Mouse (Mus musculus) CH12.LX (cell line): ENCODE measurements at regions not wholly inside any gene's neighbourhood (a gene's known extent, or its start where the extent isn't known, plus 50 kb on each side); places are given as distances from the start of the nearest gene placed in this dataset.

Experiments used
- DNase-seq: peaks from one replicate; pipeline ENCODE4 v3.0.0-alpha.2; 2013; ENCODE audit errors: extremely low read depth
- H3K27ac ChIP-seq: 2 replicates; pipeline ENCODE4 v1.5.1; 2012; ENCODE audit warnings: low read depth, mild to moderate bottlenecking, control low read depth, moderate library complexity; ENCODE audit not compliant: insufficient read depth
- H3K27me3 ChIP-seq: replicated peaks from 2 replicates; pipeline ENCODE3; 2012; ENCODE audit warnings: inconsistent platforms
- H3K36me3 ChIP-seq, 2 experiments: replicated peaks in 1 of 2; 2 replicates each; pipeline versions ENCODE3 to v1.6.1; 2012; ENCODE audit warnings: inconsistent platforms in 1 of 2, low read length in 1 of 2, mild to moderate bottlenecking in 1 of 2, mixed read lengths in 1 of 2, moderate library complexity in 1 of 2; ENCODE audit not compliant: control insufficient read depth in 1 of 2, insufficient read depth in 1 of 2
- H3K4me1 ChIP-seq, 2 experiments: 2 replicates each; pipeline ENCODE4 v1.6.1; 2012; ENCODE audit warnings: inconsistent platforms in 1 of 2, moderate library complexity in 1 of 2; ENCODE audit not compliant: insufficient read depth in 2 of 2, control insufficient read depth in 1 of 2
- H3K4me2 ChIP-seq: 2 replicates; pipeline ENCODE4 v1.6.1; 2012; ENCODE audit warnings: low read depth, mild to moderate bottlenecking, control low read depth; ENCODE audit not compliant: poor library complexity, insufficient read depth, severe bottlenecking
- H3K4me3 ChIP-seq, 3 experiments: fragments of 150-350 bp in 1 of 3; sonication (generic) in 1 of 3; replicated peaks in 1 of 3; 2 replicates each; pipeline versions ENCODE3 to v1.5.1; 2011 to 2012; ENCODE audit warnings: low read depth in 2 of 3, low read length in 2 of 3, mild to moderate bottlenecking in 2 of 3, moderate library complexity in 2 of 3, control low read depth in 1 of 3, improper control_type of control experiment in 1 of 3, inconsistent platforms in 1 of 3, mixed read lengths in 1 of 3; ENCODE audit not compliant: poor library complexity in 1 of 3
- H3K79me2 ChIP-seq: replicated peaks from 2 replicates; pipeline ENCODE4 v1.6.1; 2012; ENCODE audit warnings: mild to moderate bottlenecking, moderate library complexity; ENCODE audit not compliant: control insufficient read depth, poor library complexity, insufficient read depth, severe bottlenecking; ENCODE audit errors: extremely low read depth
- H3K9ac ChIP-seq: 2 replicates; pipeline ENCODE4 v1.6.1; 2012; ENCODE audit warnings: low read depth, mild to moderate bottlenecking, control low read depth, moderate library complexity; ENCODE audit not compliant: insufficient read depth
- H3K9me3 ChIP-seq: replicated peaks from 2 replicates; pipeline ENCODE3; 2012; ENCODE audit warnings: low read length, inconsistent platforms, mixed read lengths
- BHLHE40 ChIP-seq: IDR thresholded peaks from 2 replicates; pipeline ENCODE4 v1.6.1; 2011; ENCODE audit warnings: mild to moderate bottlenecking, low read depth, low read length, improper control_type of control experiment
- CTCF ChIP-seq, 2 experiments: IDR thresholded peaks in 1 of 2; conservative IDR thresholded peaks in 1 of 2; 2 replicates each; pipeline ENCODE4 v1.5.1; 2011 to 2012; ENCODE audit warnings: low read depth in 2 of 2, low read length in 2 of 2, improper control_type of control experiment in 1 of 2, inconsistent platforms in 1 of 2, mild to moderate bottlenecking in 1 of 2, moderate library complexity in 1 of 2
- E2F4 ChIP-seq: IDR thresholded peaks from 2 replicates; pipeline ENCODE4 v1.6.1; 2011; ENCODE audit warnings: low read depth, low read length, improper control_type of control experiment; ENCODE audit not compliant: insufficient replicate concordance
- ELF1 ChIP-seq: IDR thresholded peaks from 2 replicates; pipeline ENCODE4 v1.6.1; 2014; ENCODE audit warnings: low read depth, mild to moderate bottlenecking, inconsistent platforms, low read length, improper control_type of control experiment
- ETS1 ChIP-seq: conservative IDR thresholded peaks from 2 replicates; pipeline ENCODE4 v1.6.1; 2012; ENCODE audit warnings: low read depth, mild to moderate bottlenecking, inconsistent platforms, low read length, improper control_type of control experiment, moderate library complexity
- GABPA ChIP-seq: IDR thresholded peaks from 2 replicates; pipeline ENCODE4 v1.6.1; 2012; ENCODE audit warnings: low read depth, low read length, improper control_type of control experiment, inconsistent platforms; ENCODE audit not compliant: insufficient replicate concordance
- JUN ChIP-seq: IDR thresholded peaks from 2 replicates; pipeline ENCODE4 v1.6.1; 2011; ENCODE audit warnings: low read depth, mild to moderate bottlenecking, low read length, improper control_type of control experiment, moderate library complexity; ENCODE audit not compliant: insufficient read depth
- KAT2A ChIP-seq: IDR thresholded peaks from 2 replicates; pipeline ENCODE4 v1.6.1; 2012; ENCODE audit warnings: low read length, improper control_type of control experiment, inconsistent platforms; ENCODE audit not compliant: insufficient replicate concordance
- MEF2A ChIP-seq: IDR thresholded peaks from 2 replicates; pipeline ENCODE4 v1.6.1; 2014; ENCODE audit warnings: low read depth, mild to moderate bottlenecking, inconsistent platforms, low read length, improper control_type of control experiment, borderline replicate concordance
- NELFE ChIP-seq: IDR thresholded peaks from 2 replicates; pipeline ENCODE4 v1.6.1; 2011; ENCODE audit warnings: low read depth, low read length, improper control_type of control experiment
- PAX5 ChIP-seq: IDR thresholded peaks from 2 replicates; pipeline ENCODE4 v1.6.1; 2012; ENCODE audit warnings: low read length, inconsistent platforms, mixed read lengths
- TBP ChIP-seq: conservative IDR thresholded peaks from 2 replicates; pipeline ENCODE4 v1.6.1; 2011; ENCODE audit warnings: low read depth, low read length, improper control_type of control experiment
- TCF12 ChIP-seq: IDR thresholded peaks from 2 replicates; pipeline ENCODE4 v1.6.1; 2014; ENCODE audit warnings: low read depth, mild to moderate bottlenecking, inconsistent platforms, low read length, improper control_type of control experiment
- UBTF ChIP-seq: IDR thresholded peaks from 2 replicates; pipeline ENCODE4 v1.6.1; 2012; ENCODE audit warnings: low read depth, mild to moderate bottlenecking, inconsistent platforms, low read length, improper control_type of control experiment, moderate library complexity
- ZC3H11A ChIP-seq: IDR thresholded peaks from 2 replicates; pipeline ENCODE4 v1.6.1; 2012; ENCODE audit warnings: low read depth, mild to moderate bottlenecking, inconsistent platforms, low read length, improper control_type of control experiment
- ZKSCAN1 ChIP-seq: IDR thresholded peaks from 2 replicates; pipeline ENCODE4 v1.6.1; 2012; ENCODE audit warnings: low read depth, inconsistent platforms, low read length, improper control_type of control experiment, borderline replicate concordance
- ZMIZ1 ChIP-seq: IDR thresholded peaks from 2 replicates; pipeline ENCODE4 v1.6.1; 2012; ENCODE audit warnings: low read depth, mild to moderate bottlenecking, inconsistent platforms, low read length, improper control_type of control experiment
- dilution Hi-C: fragments of 300-500 bp; cut with MboI; formaldehyde crosslinking; loops from 2 replicates; pipeline ENCODE4 v1.14.3; 2020; ENCODE audit warnings: low sequenced_read_pairs; ENCODE audit not compliant: extremely low pct_unique_long_range_greater_than_20kb, extremely low pct_ligation_motif_present
- in situ Hi-C: fragments of 300-500 bp; cut with MboI; formaldehyde crosslinking; loops from 3 replicates; pipeline ENCODE4 v1.14.3; 2019; ENCODE audit warnings: low sequenced_read_pairs, low pct_ligation_motif_present, low pct_unique_long_range_greater_than_20kb, mixed read lengths

DNA sequence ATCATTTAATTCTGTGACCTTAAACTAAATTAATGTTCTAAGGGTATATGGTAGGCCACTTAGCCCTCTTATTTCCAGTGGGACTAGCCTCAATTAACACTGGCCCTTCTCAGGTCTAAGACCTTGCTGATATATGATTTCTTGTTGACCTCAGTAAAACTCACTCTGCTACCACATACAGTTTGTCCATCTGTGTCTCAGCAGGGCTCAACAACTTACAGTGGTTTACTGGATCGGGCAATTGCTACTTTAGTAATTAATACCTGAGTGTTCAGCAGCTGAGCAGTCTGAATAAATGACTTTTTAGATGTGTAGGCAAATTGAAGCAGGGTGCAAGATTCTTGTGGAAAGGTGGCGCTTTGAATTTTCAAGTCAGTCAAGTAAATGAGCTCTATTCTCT lies 222.5 kb downstream of the Grxcr1 start:
- dilution Hi-C loops (no loop called here), in situ Hi-C loops (loop anchor here (25.0 kb wide), 1 partner anchor 1258 kb away; no protein-coding TSS in a partner anchor)
- DNase-seq: no peak
- H3K36me3 ChIP-seq: no peaks in the 10 kb centered on the region
- no peaks in the 10 kb centered on the region for H3K79me2 ChIP-seq
- no peaks in the 10 kb centered on the region for H3K9me3 ChIP-seq
- H3K9ac ChIP-seq: no peak overlapping the region
- TF ChIP-seq KAT2A: no peak
- TF ChIP-seq BHLHE40: no peak
- no peak for TF ChIP-seq TCF12
- TF ChIP-seq ELF1: no peak
- no peak for TF ChIP-seq ZKSCAN1
- TF ChIP-seq NELFE: no peak
- no peak for TF ChIP-seq E2F4
- TF ChIP-seq TBP: no peak
- TF ChIP-seq MEF2A: no peak
- TF ChIP-seq ZC3H11A: no peak
- no peak for TF ChIP-seq CTCF (conservative IDR thresholded peaks at IDR 0.05 in 1 of 2, IDR thresholded peaks at IDR 0.05 in 1 of 2; ENCODE audit: low read depth in 2 of 2, low read length in 2 of 2)
- TF ChIP-seq GABPA: no peak
- TF ChIP-seq UBTF: no peak
- TF ChIP-seq ZMIZ1: no peak
- no peaks in the 10 kb centered on the region for H3K4me1 ChIP-seq
- no peak overlapping the region for H3K4me3 ChIP-seq
- no peaks in the 10 kb centered on the region for H3K27me3 ChIP-seq
- H3K4me2 ChIP-seq: no peak overlapping the region
- H3K27ac ChIP-seq: no peak overlapping the region

DNA sequence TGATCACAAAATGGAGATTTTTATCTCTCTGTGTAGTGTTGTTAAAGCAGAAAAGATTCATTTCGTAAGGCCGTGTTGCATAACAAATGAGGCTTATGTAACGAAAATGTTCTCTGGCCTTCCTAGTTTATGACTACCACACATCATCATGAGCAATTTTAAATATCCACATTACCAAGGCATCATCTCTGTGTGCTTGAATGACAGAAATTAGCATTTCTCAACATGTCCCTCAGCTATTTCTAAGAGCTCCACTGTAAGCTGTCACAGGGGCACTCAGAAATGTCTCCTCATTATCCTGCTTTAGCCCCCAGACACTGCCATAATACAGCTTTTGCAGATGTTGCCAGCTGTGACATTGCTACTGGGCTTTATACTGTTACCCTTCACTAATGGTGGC lies 232.6 kb downstream of the Grxcr1 start:
- in situ Hi-C loops: loop anchor here (25.0 kb wide), 1 partner anchor 1248 kb away; no protein-coding TSS in a partner anchor
- Histone ChIP-seq H3K9ac (no peak overlapping the region), H3K79me2 (no peaks in the 10 kb centered on the region), H3K4me2 (no peak overlapping the region), H3K27me3 (no peaks in the 10 kb centered on the region), H3K9me3 (no peaks in the 10 kb centered on the region), H3K27ac (no peak overlapping the region), H3K4me3 (no peak overlapping the region), H3K4me1 (no peaks in the 10 kb centered on the region), H3K36me3 (no peaks in the 10 kb centered on the region)
- DNase-seq: no peak
- TF ChIP-seq JUN (no peak), ETS1 (no peak), PAX5 (no peak), E2F4 (no peak)
- dilution Hi-C loops: no loop called here
